Mouse (Mus musculus) kidney, adult 2 months (tissue): Measurements from ENCODE around the gene Rrp7a. TPM values are rescaled to one million over a fixed set of nuclear protein-coding genes. Genes with fewer than 3 reads are reported as not detected.

Source experiments
- DNase-seq: peaks from one replicate; pipeline ENCODE4 v3.0.0; 2021
- H3K27ac ChIP-seq: fragments of 200-500 bp; 2 replicates; pipeline ENCODE4 v1.5.1; 2012; ENCODE audit warnings: low read depth, low read length, control low read depth, inconsistent platforms; ENCODE audit not compliant: insufficient read depth
- H3K27me3 ChIP-seq: fragments of 200-500 bp; replicated peaks from 2 replicates; pipeline ENCODE4 v1.6.1; 2012; ENCODE audit warnings: mild to moderate bottlenecking, moderate library complexity, low read length, inconsistent platforms; ENCODE audit not compliant: control insufficient read depth, insufficient read depth
- H3K36me3 ChIP-seq: fragments of 200-500 bp; 2 replicates; pipeline ENCODE4 v1.6.1; 2012; ENCODE audit warnings: mild to moderate bottlenecking, moderate library complexity, low read length, inconsistent platforms; ENCODE audit not compliant: control insufficient read depth, insufficient read depth
- H3K4me1 ChIP-seq: fragments of 200-500 bp; 2 replicates; pipeline ENCODE4 v1.6.1; 2011; ENCODE audit warnings: low read length; ENCODE audit not compliant: control insufficient read depth, insufficient read depth
- H3K4me3 ChIP-seq: fragments of 200-500 bp; 2 replicates; pipeline ENCODE4 v1.5.1; 2011; ENCODE audit warnings: mild to moderate bottlenecking, low read depth, low read length, control low read depth; ENCODE audit not compliant: insufficient read depth
- CTCF ChIP-seq: fragments of 200-500 bp; conservative IDR thresholded peaks from 2 replicates; pipeline ENCODE4 v1.5.1; 2011; ENCODE audit warnings: low read depth, mild to moderate bottlenecking, control low read depth, low read length, moderate library complexity, mixed read lengths; ENCODE audit not compliant: insufficient read depth, insufficient read length
- POLR2A ChIP-seq: fragments of 200-500 bp; IDR thresholded peaks from one replicate; pipeline ENCODE4 v1.6.1; 2011; ENCODE audit warnings: low read depth, low read length, control low read depth
- WGBS: fragments of 180-500 bp; shearing (Covaris S2); methylation state at CpG from one replicate; pipeline ENCODE4 v1.1.7; 2018; 5-methylcytosine and 5-hydroxymethylcytosine counted together
- polyA plus RNA-seq: library from polyadenylated mRNA; depleted of rRNA; stranded (reverse); fragments of >200 nt; gene quantifications from 2 replicates; pipeline ENCODE4 v1.2.3, GENCODE M21; 2012

The Rrp7a gene
- polyA plus RNA-seq, 1 experiment = 110 TPM

- no peak for DNase-seq
- no peaks in the 10 kb centered on the region for H3K4me1 ChIP-seq
- 83% methylated on average over 7 of the region's 7 CpGs for WGBS
- H3K4me3 ChIP-seq = no peak overlapping the region
- TF ChIP-seq POLR2A = no peak
- no peak for TF ChIP-seq CTCF
- no peaks in the 10 kb centered on the region for H3K27me3 ChIP-seq
- H3K27ac ChIP-seq = no peak overlapping the region
- H3K36me3 ChIP-seq = no peaks in the 10 kb centered on the region
These were observed 10.7 kb downstream of the Rrp7a start for GRCm38 (mm10) chr15:83111874-83112273.

- H3K4me3 ChIP-seq = no peak overlapping the region
- no peaks in the 10 kb centered on the region for H3K4me1 ChIP-seq
- DNase-seq = no peak
- TF ChIP-seq POLR2A (no peak), CTCF (no peak)
- H3K27me3 ChIP-seq = no peaks in the 10 kb centered on the region
- H3K27ac ChIP-seq = no peak overlapping the region
- WGBS = 69% methylated on average over 6 of the region's 6 CpGs
- no peaks in the 10 kb centered on the region for H3K36me3 ChIP-seq
These were observed 11.3 kb downstream of the Rrp7a start for GRCm38 (mm10) chr15:83111290-83111689.

- 75% methylated on average over 6 of the region's 6 CpGs for WGBS
- Histone ChIP-seq H3K27me3 (no peaks in the 10 kb centered on the region), H3K4me1 (no peaks in the 10 kb centered on the region), H3K4me3 (no peak overlapping the region), H3K36me3 (no peaks in the 10 kb centered on the region), H3K27ac (no peak overlapping the region)
- TF ChIP-seq CTCF (no peak), POLR2A (no peak)
- DNase-seq = no peak
These were observed 14.8 kb downstream of the Rrp7a start for GRCm38 (mm10) chr15:83107814-83108213.

- 75% methylated on average over 6 of the region's 6 CpGs for WGBS
- Histone ChIP-seq H3K4me3 (no peak overlapping the region), H3K36me3 (no peaks in the 10 kb centered on the region), H3K27me3 (no peaks in the 10 kb centered on the region), H3K4me1 (no peaks in the 10 kb centered on the region), H3K27ac (no peak overlapping the region)
- no peak for DNase-seq
- no peak for TF ChIP-seq POLR2A
- TF ChIP-seq CTCF = no peak
These were observed 16.2 kb downstream of the Rrp7a start for GRCm38 (mm10) chr15:83106426-83106825.

GRCm38 (mm10) chr15:83103111-83103510, 19.5 kb downstream of the Rrp7a start:
- TF ChIP-seq CTCF (no peak), POLR2A (no peak)
- Histone ChIP-seq H3K4me3 (no peak overlapping the region), H3K27me3 (no peaks in the 10 kb centered on the region), H3K4me1 (no peaks in the 10 kb centered on the region), H3K27ac (no peak overlapping the region), H3K36me3 (no peaks in the 10 kb centered on the region)
- DNase-seq = no peak
- WGBS = 19% methylated on average over 1 of the region's 1 CpGs

GRCm38 (mm10) chr15:83100332-83100662, 22.3 kb downstream of the Rrp7a start:
- H3K27me3 ChIP-seq = no peaks in the 10 kb centered on the region
- peak overlapping the region; percentile 84 for H3K4me3 ChIP-seq
- under 1% methylated on average over 8 of the region's 8 CpGs for WGBS
- no peak for DNase-seq
- H3K27ac ChIP-seq = peak overlapping the region; percentile 77
- no peaks in the 10 kb centered on the region for H3K36me3 ChIP-seq
- TF ChIP-seq CTCF (no peak), POLR2A (no peak)
- H3K4me1 ChIP-seq = no peaks in the 10 kb centered on the region

GRCm38 (mm10) chr15:83099533-83100331, 22.9 kb downstream of the Rrp7a start:
- Histone ChIP-seq H3K4me3 (peak overlapping the region; percentile 84), H3K27me3 (no peaks in the 10 kb centered on the region), H3K36me3 (no peaks in the 10 kb centered on the region), H3K27ac (peak overlapping the region; percentile 77), H3K4me1 (no peaks in the 10 kb centered on the region)
- TF ChIP-seq POLR2A (peak; percentile 85), CTCF (no peak)
- WGBS = 4% methylated on average over 31 of the region's 31 CpGs
- peak; percentile 97 for DNase-seq
